Mouse (Mus musculus) inflammation-experienced regulatory T-cells, adult 6 months (primary cell): ENCODE measurements around the gene Wdr75. TPM values are rescaled to one million over a fixed set of nuclear protein-coding genes. Genes with fewer than 3 reads are reported as not detected.

Experiments used
- ATAC-seq: one replicate; pipeline ENCODE4 v1.8.0; 2017
- polyA plus RNA-seq, 3 experiments: library from polyadenylated mRNA; unstranded; fragments of 100-300 nt; shearing (Covaris generic); gene quantifications; one replicate each; pipeline ENCODE4 v1.2.1; 2017

The Wdr75 gene
- 10 to 100 TPM; 30.5 to 61.8 (median 56.9) TPM for polyA plus RNA-seq

DNA sequence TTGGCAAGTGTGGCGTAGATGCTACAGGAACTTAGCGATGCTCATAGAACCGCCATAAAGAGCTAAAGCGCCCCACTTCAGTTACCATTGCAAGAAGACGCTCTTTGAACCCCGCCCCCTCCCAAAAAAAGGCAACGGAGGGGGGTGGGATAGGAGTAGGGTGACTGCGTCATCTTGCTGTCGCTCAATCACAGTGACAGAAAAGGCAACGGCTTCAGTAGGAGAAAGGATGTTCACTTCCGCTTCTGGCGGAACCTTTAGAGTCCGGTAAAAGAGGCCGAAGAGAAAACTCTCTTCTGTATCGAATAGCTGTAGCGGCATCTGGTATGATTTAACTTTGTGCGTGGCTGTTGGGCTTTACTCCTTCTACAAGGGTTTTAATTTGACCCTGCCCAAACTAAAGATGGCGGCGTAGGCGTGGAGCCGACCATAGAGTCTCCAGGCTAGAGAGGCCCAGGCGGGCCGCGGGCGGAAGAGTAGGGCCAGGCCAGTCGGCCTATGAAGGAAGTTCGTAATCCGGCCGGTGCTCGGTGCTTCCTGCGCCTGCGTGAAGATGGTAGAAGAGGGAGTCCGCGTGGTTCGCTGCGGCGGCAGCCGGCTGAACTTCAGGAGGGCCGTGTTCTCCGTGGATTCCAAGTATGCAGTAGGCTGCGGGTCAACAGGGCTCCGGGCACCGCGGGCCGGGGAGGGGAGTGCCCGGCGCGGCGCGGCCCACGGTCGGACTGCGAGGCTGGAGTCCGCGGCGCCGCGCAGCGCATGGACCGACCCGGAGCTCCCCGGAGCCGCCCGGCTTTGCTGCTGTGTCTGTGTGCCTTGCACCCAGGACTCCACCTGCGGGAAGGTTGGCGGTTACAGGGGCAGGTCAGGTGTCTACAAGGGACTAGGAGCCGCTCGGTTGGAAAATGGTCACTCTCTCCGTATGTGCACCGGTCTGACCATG, at the start of gene Wdr75:
Wdr75 (plus strand) TSS at position 198 of the 940 bp plus-strand sequence.
- peak; percentile 94 for ATAC-seq

DNA sequence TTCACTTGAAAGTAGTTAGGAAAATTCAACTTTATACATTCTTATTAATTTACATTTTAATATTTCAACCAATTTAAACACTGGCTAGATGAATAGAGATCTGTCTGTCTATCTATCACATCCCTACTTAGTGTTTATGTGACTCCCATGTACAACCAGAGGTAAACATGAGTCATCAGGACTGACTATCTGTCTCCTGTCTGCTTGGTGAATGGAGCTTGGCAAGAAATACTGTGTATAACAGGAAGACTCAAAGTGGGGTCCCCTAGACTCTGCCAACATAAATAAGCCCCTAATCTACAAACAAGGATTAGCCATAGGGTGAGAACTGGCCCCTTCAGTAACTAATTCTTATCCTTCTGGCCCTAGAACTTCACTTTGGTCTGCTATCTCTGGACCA, 39.1 kb upstream of the Wdr75 start:
- no peak for ATAC-seq

DNA sequence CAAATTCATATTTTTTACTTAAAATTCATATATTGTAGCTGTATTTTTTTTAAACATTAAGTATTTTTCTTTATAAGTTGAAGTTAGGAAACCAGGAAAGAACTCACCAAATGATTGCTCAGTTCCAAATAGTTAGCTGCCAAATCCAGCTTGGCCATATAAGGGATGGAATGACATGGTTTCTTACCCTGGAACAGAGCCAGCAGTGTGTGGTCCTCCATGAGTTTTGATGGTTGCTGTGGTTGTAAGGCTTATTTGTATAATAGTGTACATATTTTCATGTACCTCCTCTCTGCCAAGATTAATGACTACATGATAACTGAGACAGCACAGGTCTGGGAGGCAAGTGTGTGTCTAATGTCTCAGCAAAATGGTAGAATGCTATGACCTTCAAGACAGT, 38.3 kb upstream of the Wdr75 start:
- no peak for ATAC-seq

DNA sequence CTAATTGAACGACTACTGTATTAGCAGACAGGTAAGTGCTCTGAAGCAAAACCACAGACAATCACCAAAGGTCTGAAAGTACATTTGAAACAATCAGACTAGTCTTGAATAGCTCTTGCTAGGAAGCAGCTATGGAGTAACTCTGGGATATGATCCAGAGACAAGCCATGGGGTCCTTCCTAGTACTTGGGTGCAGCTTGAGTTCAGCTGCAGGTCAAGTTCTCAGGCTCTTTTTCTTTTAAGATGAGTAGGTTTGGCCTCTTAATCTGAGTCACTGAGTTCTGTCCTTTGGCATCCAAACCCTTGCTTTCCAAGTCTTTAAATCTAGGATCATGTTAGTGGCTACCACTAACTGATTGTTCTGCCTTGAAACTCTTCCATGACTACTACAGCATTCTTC, 37.0 kb upstream of the Wdr75 start:
- ATAC-seq: no peak

DNA sequence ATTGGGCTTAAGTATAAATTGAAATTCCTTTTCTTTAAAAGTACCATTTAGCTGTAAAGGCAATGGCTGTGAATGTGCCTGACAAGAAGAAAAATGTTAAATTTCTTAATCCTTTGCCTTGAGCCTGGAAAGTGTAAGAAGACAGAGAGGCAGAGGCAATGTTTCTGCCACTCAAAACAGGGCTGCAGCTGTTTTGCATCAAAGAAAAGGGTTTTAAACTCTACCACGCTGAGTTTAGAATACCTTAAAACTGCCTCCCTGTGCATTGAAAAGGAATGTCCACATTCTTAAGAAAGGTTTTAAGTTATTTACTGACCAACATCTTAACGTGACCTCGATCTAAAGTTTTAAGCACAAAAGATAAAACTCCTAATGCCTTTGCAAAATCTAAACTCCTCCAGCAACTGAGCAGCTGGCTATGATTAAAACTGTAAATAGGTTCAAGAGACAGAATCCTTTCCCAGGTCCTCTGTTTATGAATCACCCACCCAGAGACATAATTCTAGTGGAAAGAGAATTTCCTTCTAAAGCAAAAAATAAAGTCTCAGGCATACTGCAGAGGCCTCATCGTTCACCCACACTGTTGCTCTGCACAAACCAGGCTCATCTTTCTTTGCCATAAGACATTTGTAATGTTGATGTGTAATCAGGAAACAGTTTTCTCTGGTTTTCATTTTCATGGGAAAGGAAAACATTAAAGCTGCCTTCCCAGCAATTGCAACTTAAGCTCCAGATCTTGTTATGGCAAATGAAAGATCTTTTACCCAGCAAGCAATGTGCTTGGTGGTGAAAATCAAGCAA, 34.1 kb upstream of the Wdr75 start:
- ATAC-seq: no peak

DNA sequence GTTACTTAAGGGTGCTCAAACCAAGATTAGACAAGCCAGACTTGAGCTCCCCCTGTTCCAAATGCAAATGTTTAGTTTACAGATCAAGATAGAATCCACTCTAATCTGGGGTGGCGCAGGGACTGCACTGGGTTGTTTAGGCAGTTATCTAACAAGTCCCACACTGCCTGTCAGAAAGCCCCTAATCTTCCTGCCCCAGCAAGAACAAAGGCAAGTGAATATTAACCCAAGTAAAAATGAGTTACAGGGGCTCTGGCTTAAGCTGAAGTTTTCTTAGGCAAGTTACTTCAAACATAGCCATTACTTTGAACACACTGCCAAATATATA, 33.5 kb upstream of the Wdr75 start:
- ATAC-seq: no peak

DNA sequence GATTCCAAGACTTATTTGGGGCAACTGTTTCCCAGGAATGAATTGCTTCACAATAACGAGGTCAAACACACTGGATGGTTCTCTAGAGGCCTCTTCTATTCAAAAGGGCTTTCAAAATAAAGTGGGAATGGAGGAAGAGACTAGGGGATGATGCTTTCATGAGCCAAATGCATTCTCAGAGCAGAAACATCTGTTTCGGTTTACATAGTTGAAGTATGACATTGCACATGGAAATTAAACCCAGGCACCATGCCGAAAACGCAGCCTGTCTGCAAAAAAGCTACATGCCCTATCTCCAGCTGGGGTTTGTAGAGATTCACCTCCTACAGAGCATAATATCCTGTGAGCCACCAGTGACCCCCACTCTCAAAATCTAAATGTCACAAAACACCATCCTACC, 29.3 kb upstream of the Wdr75 start:
- no peak for ATAC-seq

DNA sequence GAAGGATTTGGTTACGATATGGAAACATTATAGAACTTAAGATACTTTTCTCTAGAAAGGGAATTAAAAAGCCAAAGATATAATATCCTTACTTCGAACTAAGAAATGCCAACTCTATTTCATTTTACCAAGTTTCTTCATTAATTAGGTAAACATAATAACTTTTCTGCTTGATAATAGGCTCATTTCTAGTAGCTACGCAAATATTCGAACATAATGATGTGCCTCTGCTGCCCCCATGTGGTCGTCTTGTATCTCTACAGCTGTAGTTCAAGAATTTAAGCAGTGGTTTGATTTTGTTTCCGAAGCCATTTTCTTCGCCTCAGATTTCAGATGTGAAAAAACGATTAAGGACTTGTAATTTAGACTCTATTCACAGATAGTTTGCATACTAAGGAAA, 28.8 kb upstream of the Wdr75 start:
- ATAC-seq: peak; percentile 52

DNA sequence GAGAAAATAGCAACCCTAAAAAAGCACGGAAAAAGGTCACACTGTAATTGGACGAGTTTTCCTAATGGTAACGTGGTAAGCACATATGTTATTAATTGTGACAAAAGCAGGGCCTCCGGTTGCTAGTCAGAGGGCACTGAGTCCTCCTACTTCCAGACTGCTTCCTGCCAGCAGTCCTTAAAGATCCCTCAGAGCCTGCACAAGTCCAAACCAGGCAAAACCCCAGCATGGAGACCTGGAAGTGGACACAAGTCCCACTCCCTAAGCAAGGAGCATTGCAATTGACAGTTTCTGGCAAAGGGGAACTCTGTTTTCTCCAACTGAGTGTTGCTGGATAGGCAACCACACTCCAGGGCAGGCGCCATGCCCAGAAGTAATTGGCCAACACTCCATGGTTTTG, 27.4 kb upstream of the Wdr75 start:
- ATAC-seq: no peak

DNA sequence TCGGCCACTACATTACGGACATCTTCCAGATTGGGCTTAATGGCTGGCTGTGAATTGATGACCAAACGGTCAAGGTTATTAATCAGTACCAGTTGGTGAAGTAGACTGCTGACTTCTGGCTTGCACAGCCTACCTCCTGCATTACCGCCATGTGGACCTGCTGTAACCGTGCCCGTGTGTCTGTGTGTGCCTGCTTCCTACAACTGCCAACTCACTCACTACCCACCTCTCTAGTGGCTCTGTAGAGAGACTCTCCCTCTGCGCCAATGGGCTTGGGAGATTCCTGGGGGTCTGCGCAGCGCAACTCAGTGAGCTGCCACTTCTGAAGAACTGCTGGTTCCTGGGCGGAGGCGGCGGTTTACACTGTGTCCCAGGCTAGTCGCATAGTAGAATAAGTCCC, 25.6 kb upstream of the Wdr75 start:
- ATAC-seq: no peak

DNA sequence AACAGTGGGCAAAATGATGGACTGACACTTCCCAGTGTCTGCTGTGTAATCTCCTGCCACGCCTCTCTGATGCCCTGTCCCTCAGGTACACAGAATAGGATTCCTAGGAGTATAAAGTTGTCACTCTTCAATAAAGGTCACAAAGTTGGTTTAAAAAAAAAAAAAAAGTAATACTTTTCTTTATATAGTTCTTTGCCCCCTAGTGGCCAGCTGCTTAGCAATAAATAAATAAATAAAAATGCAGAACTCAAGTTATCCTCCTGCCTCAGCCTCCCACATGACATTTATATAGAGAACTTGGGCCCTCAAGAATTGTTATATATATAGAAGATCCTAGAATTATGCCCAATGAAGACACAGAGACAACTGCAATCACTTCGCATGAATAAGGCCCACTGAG, 24.9 kb upstream of the Wdr75 start:
- ATAC-seq: no peak

DNA sequence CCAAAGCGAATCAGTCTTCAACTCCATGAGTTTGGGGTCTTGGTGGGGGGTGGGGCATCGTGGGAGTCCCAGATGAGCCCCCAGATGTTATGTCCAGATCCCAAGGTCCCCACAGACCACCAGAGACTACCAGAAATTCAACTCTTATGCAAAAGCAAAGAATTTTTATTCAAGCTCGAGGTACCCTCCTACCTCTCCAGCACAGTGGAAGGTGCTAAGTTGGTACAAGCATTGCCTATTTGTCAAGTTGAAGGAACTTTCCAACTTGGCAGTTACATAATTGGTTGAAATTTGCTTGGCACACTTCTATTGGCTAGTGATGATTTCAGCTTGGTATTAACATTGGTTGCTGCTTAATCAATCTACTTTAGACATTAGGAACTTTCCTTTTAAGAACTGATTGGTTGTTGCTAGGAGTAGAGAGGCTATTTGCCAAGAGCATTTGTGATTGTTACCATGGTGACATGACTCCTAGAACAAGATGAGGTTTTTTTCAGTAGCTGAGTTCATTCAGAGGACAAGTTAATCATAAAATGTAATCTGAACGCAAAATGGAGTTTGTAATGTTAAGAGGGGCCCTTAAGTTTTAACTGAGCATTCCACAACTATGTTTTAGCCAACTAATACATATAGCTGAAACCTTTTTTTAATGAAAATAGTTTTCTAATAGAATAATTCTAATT, 14.2 kb upstream of the Wdr75 start:
- no peak for ATAC-seq

DNA sequence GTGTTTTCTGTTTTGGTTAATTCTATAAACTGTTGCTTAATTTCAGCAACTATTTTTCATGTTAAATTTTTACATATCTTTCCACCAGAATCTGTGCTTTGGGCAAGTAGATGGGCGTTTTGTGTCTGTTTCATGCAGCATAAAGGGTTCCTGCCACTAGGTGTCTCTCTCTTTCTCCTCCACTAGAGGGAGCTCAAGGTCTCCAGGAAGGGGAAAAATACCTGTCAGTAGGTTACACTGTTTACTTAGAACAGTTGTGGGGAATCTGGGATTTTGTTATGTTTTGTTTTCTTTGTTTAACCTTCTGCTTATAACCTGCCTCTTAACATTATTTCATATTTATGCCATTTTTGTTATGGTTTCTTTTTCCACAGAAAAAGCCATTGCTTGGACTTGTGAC, 21.9 kb downstream of the Wdr75 start:
- peak; percentile 96 for ATAC-seq

DNA sequence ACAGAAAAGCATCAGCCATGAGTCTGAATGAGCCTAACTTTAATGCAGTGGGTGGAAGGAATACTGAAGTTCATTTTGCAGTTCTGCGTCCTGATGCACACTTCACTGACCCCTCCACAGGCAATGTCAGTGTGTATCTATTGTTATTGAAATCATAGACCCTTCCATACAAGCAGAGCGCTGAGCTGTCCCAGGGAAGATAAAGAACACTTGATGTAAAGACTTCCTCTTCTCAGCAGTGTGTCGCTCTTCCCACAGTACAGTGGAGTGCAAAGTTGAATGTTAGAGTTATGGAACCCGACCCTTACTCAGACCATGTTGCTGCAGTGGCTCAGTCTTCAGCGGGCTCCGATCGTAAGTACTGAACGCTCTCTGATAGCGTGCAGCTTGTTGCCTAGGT, 23.6 kb downstream of the Wdr75 start:
- no peak for ATAC-seq

DNA sequence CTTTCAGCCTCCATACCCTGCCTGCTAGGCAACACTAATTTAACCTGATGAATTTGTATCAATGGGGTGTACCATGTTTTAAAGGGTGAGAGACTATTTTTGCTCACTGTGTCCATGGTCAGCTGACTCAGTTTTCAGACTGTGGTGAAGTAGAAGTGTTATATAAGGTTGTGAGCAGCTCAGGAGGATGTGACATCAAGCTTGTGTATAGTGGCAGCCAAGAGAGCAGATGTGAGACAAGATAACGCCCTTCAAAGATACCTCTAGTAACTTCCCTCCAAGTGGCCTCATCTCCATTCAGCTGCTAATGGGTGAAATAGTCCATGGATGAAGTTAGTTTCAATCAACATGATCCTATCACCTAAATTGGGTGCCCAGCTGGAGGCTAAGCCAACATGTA, 29.5 kb downstream of the Wdr75 start:
- ATAC-seq: no peak

DNA sequence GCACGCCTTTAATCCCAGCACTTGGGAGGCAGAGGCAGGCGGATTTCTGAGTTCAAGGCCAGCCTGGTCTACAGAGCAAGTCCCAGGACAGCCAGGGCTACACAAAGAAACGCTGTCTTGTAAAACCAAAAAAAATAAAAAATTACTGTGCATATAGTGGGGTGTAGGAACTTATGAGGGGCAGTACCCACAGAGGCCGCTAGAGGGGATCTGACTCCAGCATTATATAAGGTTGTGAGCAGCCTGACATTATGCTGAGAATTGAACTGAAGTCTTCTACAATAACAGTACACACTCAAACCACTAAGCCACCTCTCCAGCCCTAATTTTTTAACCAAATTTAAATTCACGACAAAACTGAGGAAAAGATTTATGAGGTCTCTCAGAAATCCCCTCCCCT, 30.2 kb downstream of the Wdr75 start:
- peak; percentile 76 for ATAC-seq

DNA sequence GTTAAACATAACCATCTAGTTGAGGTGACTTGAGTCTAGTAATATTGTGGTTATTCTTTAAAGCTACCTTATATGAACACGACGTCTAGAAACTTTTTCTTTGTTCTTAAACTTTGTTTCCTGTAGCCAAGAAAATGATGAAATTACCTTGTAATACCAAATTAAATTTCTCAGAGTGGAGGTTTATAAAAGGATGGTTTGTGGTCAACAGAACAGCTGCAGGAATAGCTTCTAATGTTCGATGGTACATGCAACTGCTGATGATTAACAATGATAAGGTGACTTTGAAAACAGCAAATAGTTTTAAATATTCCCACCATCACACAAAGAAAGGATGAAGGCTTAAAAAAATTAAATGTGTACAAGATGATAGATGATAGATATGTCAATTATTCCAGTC, 30.7 kb downstream of the Wdr75 start:
- ATAC-seq: no peak

DNA sequence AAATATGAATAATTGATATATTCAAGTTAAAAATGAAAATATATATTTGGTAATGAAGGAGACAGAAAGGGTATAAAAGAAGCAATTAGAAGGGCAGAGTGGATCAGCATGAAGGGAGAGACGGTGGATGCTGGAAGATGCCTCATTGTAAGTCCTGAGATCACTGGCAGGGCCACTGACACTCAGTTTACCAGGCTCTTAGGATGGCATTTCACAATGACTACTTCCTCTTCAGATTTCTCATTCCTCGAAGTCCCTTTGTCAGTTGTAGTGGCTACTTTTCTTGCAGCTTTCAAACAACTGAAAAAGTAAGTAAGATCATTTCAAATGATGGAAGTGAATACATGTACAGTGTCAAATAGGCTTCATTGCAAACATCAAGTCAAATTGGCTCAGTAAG, 31.2 kb downstream of the Wdr75 start:
- no peak for ATAC-seq

DNA sequence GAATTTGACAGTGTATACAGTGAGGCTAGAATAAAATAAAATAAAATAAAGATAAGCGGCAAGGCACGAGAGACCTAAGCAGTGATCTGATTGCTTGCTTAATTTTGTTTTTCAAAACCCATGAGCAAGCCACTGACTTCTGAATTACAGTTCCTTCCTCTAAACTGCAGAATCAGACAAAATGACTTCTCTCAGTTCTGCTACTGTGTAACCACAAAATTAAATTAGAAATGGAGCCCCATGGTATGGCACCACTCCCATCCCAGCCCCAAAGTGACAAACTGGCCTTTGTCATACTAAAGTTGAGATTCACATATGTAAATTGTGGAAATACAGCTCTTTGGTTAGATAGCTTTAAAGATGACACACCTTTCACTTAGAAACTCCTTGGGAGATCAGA, 31.8 kb downstream of the Wdr75 start:
- no peak for ATAC-seq

DNA sequence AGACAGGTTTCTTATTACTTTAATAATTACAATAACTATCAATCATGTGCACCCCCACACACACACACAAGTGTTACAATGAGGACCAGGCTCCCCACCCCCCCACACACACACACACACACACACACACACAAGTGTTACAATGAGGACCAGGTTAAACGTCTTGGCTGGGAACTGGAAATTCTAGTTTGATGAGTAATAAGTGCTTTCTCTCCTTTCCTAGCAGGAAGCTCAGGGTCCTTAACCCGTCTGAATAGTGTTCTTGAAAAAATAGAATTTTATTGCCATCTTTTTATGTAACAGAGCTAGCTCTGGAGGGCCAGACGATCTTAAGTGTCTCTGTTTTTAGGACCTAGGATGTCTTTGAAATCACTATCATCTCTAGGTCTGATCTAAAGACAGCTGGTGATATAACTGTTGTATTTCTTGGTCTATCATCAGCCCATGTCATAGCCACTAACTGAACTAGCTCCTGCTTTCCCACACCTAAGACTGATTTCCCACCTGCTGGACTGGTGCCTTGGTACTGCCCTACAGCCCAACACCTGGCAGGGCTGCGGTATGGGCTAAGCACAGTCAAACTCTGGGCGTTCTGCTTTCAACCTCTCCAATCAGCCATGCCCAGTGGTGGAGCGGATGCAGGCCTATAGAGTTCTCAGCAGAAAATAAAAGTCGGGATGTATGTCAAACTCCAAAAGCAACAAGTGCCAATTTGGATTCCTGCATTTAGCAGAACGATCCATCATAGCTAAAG, 35.7 kb downstream of the Wdr75 start:
- no peak for ATAC-seq

DNA sequence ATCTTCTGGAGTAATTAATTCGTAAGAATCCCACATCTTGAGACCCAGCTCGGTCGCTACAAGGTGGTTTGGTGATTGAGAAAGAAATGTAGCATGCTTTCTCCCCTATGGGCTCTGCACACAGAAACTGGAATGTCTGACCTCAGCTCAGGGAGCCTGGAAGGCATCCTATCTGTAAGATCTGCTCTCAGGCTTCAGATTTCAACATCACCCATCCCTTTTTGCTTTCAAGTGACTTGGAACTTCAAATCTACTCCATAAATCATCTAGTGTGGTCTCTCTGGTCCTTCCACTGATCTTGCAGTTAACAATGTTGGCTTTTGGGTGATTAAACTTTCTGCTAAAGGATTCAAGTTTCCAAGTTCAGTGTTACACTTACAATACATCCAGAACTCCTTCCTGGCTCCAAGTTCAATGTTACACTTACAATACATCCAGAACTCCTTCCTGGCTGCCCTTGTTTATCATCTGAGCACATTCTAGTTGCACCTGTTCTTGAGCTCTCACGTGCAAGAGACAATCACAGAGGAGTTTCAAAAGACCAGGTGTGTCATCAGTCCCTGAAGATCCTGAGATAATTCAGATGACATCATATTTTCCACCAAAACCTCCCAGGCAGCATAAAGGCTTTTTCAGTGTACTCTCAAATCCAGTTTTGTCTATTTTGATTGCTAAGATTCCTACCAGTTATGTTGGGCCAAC, 40.5 kb downstream of the Wdr75 start:
- ATAC-seq: no peak

DNA sequence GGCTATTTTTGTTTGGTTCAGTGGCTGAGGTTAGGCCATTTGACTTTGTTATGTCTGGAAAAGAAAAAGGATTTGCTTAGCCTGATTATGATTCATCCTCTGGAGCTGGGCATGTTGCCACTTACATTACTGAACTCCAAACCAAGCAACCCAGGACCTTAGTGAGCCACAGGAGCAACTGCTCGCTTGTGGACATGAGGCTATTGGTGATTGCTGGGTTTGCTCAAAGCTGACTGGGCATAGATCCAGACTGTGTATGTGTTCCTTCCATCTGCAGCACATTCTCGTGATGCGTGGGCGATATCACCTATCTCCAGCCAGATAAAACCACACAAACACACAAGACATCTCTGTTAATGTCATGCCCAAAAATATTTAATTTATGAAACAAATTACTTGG, 42.8 kb downstream of the Wdr75 start:
- no peak for ATAC-seq
